Mouse (Mus musculus) E14TG2a.4 (cell line): ENCODE measurements around the gene Mb.

ENCODE experiments used
- CTCF ChIP-seq: conservative IDR thresholded peaks from 2 replicates; pipeline ENCODE4 v1.5.1; 2014; ENCODE audit warnings: low read length
- NANOG ChIP-seq: IDR thresholded peaks from 2 replicates; pipeline ENCODE4 v1.6.1; 2014; ENCODE audit warnings: borderline replicate concordance, low read length, mixed read lengths

DNA sequence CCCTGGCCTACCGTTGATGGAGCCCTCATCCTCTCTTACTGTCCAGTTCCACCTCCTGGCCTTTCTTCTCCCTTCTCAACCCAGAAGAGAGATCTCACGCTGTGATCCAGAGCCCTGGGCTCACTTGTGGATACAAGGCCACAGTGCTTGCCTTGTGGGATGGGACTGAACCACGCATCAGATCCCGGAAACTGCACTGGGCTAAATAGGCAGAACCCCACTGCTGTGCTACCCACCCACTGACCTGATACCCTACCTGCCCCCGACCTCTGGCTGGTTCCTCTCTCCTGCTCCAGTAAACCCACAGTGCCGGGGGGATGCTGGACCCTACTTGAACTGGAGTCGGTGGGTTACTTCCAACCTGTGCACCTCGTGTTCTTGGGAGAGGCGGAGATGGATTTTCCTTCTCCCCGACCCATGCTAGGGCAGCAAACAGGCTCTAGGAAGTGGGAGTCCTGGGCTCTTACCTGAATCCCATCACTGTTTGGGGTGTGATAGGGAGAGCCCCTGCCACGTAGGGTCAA is 20.3 kb upstream of the Mb start:
- TF ChIP-seq CTCF (no peak), NANOG (no peak)
